Mouse (Mus musculus) midbrain, embryonic 11.5 days (tissue): Measurements from ENCODE around the gene Slc38a10. TPM values are rescaled to one million over a fixed set of nuclear protein-coding genes. Genes with fewer than 3 reads are reported as not detected.
A peak's percentile ranks its signal among the peaks of the same experiment; 100 is the strongest.

ENCODE experiments used
- ATAC-seq: fragments of 200-750 bp; cut with Nextera tagmentation; 2 replicates; pipeline ENCODE4 v1.8.0; 2017; ENCODE audit warnings: moderate TSS enrichment, moderate library complexity; ENCODE audit not compliant: low FRiP score
- DNase-seq: peaks from one replicate; pipeline ENCODE4 v3.0.0; 2015; ENCODE audit warnings: low spot score; ENCODE audit errors: missing footprints
- H3K27ac ChIP-seq: fragments of 300-500 bp; sonication (generic); 2 replicates; pipeline ENCODE4 v1.5.1; 2014; ENCODE audit warnings: low read depth, low read length
- H3K27me3 ChIP-seq: fragments of 300-500 bp; sonication (generic); 2 replicates; pipeline ENCODE4 v1.6.1; 2014; ENCODE audit warnings: mild to moderate bottlenecking, low read length, moderate library complexity, mixed read lengths; ENCODE audit not compliant: control insufficient read depth, insufficient read depth
- H3K36me3 ChIP-seq: fragments of 300-500 bp; sonication (generic); 2 replicates; pipeline ENCODE4 v1.6.1; 2014; ENCODE audit warnings: mild to moderate bottlenecking, low read length, moderate library complexity, mixed read lengths; ENCODE audit not compliant: control insufficient read depth, insufficient read depth
- H3K4me1 ChIP-seq: fragments of 300-500 bp; sonication (generic); 2 replicates; pipeline ENCODE4 v1.6.1; 2014; ENCODE audit warnings: low read length; ENCODE audit not compliant: control insufficient read depth, insufficient read depth
- H3K4me2 ChIP-seq: fragments of 300-500 bp; sonication (generic); 2 replicates; pipeline ENCODE4 v1.6.1; 2014; ENCODE audit warnings: mild to moderate bottlenecking, moderate library complexity
- H3K4me3 ChIP-seq: fragments of 300-500 bp; sonication (generic); 2 replicates; pipeline ENCODE4 v1.5.1; 2014; ENCODE audit warnings: low read depth, low read length
- H3K9ac ChIP-seq: fragments of 300-500 bp; sonication (generic); 2 replicates; pipeline ENCODE4 v1.6.1; 2014; ENCODE audit warnings: low read length
- H3K9me3 ChIP-seq: fragments of 300-500 bp; sonication (generic); 2 replicates; pipeline ENCODE4 v1.6.1; 2016; ENCODE audit warnings: low read length; ENCODE audit not compliant: control insufficient read depth
- WGBS: fragments of 180-500 bp; shearing (Covaris S2); extraction: QIAGEN DNeasy Blood & Tissue Kit; methylation state at CpG from one replicate; pipeline ENCODE4 v1.1.7; 2014; 5-methylcytosine and 5-hydroxymethylcytosine counted together
- polyA plus RNA-seq: library from polyadenylated mRNA; unstranded; fragments of >200 nt; fragmentation: Nextera tagmentation; extraction: Ambion mirVana; gene quantifications from 2 replicates; pipeline ENCODE4 v1.2.1, GENCODE M21; 2014

The Slc38a10 gene
- polyA plus RNA-seq, 1 experiment from 2014 or later = 53.3 TPM

DNA sequence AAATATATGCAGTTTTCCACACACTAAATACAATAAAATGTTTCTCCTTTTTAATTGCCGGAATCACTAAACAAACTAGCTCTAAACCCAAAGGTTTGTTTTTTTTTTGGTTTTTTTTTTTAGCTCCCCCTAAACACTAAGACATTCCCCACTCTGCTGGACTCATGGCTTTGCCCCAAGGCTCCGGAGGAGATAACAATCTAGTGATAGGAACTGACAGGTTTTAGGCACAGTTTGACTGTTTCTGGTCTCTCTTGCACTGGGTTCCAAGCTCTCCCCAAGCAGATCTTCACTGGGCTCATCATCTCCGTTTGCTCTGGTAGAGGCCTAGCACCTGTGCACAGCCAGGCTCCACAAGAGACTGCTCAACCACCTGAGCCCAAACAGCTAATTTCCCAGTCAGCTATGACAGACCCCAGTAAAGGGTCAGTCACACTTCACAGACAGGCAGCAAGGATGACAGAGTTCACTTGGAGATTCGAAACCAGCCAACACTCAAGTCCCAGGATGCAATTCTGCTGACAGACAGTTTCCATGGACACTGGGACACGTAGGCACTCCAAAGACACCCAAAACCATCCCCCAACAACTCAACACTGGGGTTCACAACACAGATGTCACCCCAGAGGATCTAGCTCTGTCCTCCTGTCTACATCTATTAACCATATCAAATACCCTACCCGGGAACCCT is 1.5 kb downstream of the Slc38a10 start:
- Histone ChIP-seq H3K9ac (peak overlapping the region; percentile 80), H3K27ac (no peak overlapping the region), H3K9me3 (no peaks in the 10 kb centered on the region), H3K36me3 (no peaks in the 10 kb centered on the region), H3K4me1 (peaks cover 11% of the 10 kb centered on the region), H3K4me2 (peak overlapping the region; percentile 85), H3K27me3 (no peaks in the 10 kb centered on the region), H3K4me3 (peak overlapping the region; percentile 90)
- DNase-seq = peak; percentile 87
- no peak for ATAC-seq
- WGBS = 54% methylated on average over 6 of the region's 6 CpGs

DNA sequence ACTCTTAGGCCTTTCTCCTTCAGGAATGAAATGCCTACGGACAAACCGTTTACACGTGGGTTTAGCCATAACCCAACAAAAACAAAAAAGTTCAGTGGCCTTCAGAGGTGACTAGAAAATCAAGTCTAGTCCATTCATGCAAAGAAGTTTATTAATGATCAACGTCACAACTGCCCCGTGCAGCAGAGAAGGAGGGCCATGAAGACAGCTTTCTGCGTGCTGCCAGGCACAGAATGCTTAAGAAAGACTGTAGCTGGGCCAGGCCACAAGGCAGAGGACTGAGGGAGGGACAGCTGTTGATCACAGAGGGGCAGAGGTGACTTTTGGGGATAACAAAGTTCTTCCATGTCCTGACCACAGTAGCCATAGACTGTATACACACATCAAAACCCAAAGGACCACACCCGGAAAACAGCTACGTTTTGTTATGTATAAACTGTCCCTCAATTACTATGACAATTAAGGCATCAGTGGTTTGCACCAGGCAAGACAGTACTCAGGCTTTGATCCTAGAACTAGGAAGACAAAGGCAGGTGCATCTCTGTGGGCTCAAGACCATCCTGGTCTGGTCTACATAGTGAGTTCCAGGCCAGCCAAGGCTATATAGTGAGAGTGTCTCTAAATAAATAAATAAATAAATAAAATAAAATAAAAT is 2.8 kb downstream of the Slc38a10 start:
- no peak overlapping the region for H3K4me2 ChIP-seq
- no peaks in the 10 kb centered on the region for H3K27me3 ChIP-seq
- H3K27ac ChIP-seq = no peak overlapping the region
- no peak overlapping the region for H3K9ac ChIP-seq
- no peak for ATAC-seq
- no peaks in the 10 kb centered on the region for H3K36me3 ChIP-seq
- WGBS = 90% methylated on average over 8 of the region's 8 CpGs
- no peak for DNase-seq
- no peak overlapping the region for H3K4me3 ChIP-seq
- H3K4me1 ChIP-seq = peaks cover 11% of the 10 kb centered on the region
- H3K9me3 ChIP-seq = no peaks in the 10 kb centered on the region

DNA sequence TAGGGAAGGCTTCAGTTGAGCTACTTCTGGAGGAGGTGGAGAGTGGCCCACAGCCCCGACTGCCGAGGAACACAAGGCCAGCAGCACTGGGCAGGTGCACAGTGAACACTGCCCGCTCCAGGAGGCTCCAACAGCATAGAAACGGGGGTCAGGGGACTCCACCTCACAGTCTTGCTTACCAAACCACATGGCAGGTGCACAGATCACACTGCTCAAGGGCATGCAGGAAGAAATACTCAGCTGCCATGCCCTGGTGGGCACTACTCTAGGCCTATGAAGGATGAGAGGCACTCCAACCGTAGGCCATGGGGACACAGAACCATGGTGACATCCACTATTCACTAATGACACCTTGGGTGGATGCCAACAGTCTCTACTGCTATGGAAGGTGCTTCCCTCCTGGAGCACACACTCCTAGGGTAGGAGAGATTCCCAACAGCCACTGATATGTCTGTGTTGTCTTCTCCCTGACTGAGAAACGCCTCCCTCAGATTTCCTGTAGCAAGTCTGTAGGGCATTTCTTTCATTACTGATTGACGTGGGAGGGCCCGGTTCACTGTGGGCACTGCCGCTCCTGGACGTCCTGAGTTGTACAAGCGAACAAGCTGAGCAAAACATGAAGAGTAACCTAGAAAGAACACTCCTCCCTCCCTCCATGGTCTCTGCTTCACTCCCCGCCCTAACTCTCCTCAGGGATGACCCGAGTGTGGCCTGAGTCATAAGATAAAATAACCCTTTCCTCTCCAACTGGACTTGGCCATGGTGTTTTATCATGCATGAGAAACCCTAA is 7.2 kb downstream of the Slc38a10 start:
- Histone ChIP-seq H3K4me2 (no peak overlapping the region), H3K9ac (no peak overlapping the region), H3K27me3 (no peaks in the 10 kb centered on the region), H3K4me3 (no peak overlapping the region), H3K36me3 (no peaks in the 10 kb centered on the region), H3K27ac (no peak overlapping the region), H3K9me3 (no peaks in the 10 kb centered on the region), H3K4me1 (no peaks in the 10 kb centered on the region)
- DNase-seq (no peak), ATAC-seq (no peak)
- 85% methylated on average over 13 of the region's 13 CpGs for WGBS

DNA sequence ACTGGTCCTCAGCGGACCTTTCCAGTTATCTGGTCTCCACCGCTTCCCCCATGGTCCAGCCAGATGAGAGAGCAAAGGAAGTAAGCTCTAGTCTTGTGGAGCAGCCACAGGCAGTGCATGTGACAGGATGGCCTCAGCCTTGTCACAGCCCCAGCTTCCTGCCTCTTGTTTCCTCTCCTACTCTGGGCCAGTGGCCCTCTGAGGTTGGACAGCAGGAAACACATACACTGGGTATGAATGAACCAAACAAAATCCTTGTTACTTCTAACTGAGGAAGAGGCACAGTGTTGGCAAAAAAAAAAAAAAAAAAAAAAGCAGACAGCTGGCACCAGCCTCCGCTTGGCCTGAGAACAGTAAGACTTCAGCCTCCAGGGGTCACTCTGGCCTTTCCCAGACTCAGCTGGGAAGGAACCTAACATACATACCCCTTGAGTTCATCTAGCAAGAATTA is 8.5 kb downstream of the Slc38a10 start:
- Histone ChIP-seq H3K27me3 (no peaks in the 10 kb centered on the region), H3K27ac (no peak overlapping the region), H3K9ac (no peak overlapping the region), H3K9me3 (no peaks in the 10 kb centered on the region), H3K4me3 (no peak overlapping the region), H3K36me3 (no peaks in the 10 kb centered on the region), H3K4me2 (no peak overlapping the region), H3K4me1 (no peaks in the 10 kb centered on the region)
- 74% methylated on average over 3 of the region's 3 CpGs for WGBS
- DNase-seq (peak; percentile 79), ATAC-seq (no peak)

DNA sequence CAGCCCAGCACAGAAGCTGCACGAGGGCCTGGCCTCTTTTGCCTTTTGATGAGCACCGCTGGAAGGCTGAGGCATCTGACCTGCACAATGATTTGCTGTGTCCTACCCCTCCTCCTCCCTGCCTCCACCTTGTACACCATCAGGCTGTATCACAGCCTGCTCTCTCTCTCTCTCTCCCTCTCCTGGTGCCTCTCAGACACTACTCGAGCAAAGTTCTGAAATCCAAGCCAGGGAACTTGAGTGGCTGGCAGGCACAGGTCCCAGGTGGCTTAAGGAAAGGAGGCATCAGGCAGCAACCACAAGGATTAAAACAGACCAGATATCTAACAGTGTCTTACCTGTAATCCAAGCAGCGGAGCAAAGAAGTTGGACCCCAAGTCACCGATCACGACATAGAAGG is 10.9 kb downstream of the Slc38a10 start:
- WGBS = 73% methylated on average over 6 of the region's 6 CpGs
- Histone ChIP-seq H3K36me3 (no peaks in the 10 kb centered on the region), H3K27me3 (no peaks in the 10 kb centered on the region), H3K27ac (no peak overlapping the region), H3K9ac (no peak overlapping the region), H3K4me3 (no peak overlapping the region), H3K9me3 (no peaks in the 10 kb centered on the region), H3K4me1 (peaks cover 4% of the 10 kb centered on the region; the same call in 1 of the 2 replicates), H3K4me2 (no peak overlapping the region)
- ATAC-seq (no peak), DNase-seq (no peak)

DNA sequence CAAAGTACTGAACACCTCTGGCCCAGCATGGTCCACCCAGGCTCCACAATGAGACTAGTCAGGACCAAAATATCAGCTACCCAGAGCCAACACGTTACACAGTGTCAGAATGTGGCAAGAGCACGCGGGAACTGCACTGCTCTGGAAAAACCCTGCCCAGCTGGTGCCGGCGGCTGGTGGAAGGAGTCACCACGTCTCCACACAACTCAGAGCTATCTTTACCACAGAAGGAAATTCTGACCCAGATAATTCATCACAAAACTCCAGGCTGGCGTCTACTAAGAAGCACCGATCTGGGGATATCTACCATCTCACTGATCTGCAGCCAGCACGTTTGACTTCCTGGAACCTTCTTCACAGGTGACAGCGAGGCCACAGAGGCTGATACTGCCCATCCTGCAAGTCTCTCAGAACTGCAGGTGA is 11.8 kb downstream of the Slc38a10 start:
- ATAC-seq (no peak), DNase-seq (peak; percentile 51)
- H3K36me3 ChIP-seq = no peaks in the 10 kb centered on the region
- H3K4me2 ChIP-seq = no peak overlapping the region
- no peaks in the 10 kb centered on the region for H3K9me3 ChIP-seq
- 87% methylated on average over 10 of the region's 10 CpGs for WGBS
- no peak overlapping the region for H3K9ac ChIP-seq
- H3K27ac ChIP-seq = no peak overlapping the region
- H3K4me1 ChIP-seq = peaks cover 4% of the 10 kb centered on the region; the same call in 1 of the 2 replicates
- H3K4me3 ChIP-seq = no peak overlapping the region
- H3K27me3 ChIP-seq = no peaks in the 10 kb centered on the region

DNA sequence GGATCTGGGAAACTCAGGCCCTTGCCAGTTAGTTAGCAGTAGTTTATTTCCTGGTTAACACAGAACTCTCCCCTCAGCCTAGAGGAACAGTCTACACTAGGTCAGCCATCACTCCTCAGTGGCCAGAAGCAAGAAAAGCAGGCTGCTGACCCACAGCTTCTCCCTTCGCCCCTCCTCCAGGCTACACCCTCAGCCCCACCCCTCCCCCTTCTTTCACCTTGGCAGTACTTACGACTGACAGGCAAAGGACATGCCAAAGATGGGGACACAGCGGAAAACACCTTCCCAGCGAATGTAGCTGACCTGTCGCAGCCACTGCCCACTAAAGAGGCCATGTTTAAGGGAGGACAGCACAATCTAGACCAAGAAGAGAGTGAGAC is 13.5 kb downstream of the Slc38a10 start:
- ATAC-seq (no peak), DNase-seq (peak; percentile 75)
- Histone ChIP-seq H3K9ac (no peak overlapping the region), H3K27ac (no peak overlapping the region), H3K9me3 (no peaks in the 10 kb centered on the region), H3K4me2 (no peak overlapping the region; the same call in 1 of the 2 replicates), H3K27me3 (no peaks in the 10 kb centered on the region), H3K4me3 (no peak overlapping the region), H3K4me1 (peaks cover 4% of the 10 kb centered on the region; the same call in 1 of the 2 replicates), H3K36me3 (no peaks in the 10 kb centered on the region)
- 49% methylated on average over 5 of the region's 5 CpGs for WGBS

DNA sequence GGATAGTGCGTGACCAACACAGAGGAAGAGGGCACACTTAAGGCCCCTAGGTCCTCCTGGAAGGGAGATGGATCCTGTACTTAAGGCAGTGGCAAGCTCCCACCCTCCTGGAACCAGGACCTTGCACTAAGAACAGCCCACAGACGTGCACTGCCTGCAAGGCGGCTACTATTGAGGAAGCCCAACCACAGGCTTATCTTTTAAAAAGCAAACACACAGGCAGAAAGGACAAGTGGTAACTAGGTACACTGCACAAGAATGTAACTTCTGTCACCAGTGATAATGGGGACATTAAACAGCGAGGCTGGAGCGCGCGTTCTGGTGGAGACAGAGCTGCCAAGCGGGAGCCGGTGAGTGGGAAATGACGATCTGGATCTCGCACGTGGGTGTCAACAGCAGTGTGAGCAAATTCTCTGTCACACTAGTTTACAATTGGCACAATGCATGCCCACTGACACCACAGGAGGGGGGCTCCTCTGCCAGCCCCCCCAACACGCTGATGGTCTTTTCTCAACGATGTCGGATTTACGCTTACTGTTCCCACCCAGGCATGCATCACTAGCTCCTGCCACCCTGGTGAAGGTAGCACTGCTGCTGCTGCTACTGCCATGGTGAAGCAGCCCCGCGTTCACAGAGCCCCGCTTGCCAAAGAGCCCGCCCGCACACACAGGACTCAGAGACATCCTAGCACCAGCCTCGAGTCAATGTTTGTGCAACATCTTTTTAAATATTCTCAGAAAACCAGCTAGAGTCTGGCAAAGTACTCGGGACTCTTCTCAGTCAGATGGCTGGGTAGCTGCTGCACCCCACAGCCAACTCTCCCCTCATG is 14.1 kb downstream of the Slc38a10 start:
- Histone ChIP-seq H3K36me3 (no peaks in the 10 kb centered on the region), H3K9me3 (no peaks in the 10 kb centered on the region), H3K4me3 (no peak overlapping the region), H3K4me2 (no peak overlapping the region), H3K9ac (no peak overlapping the region), H3K27me3 (no peaks in the 10 kb centered on the region), H3K4me1 (peaks cover 4% of the 10 kb centered on the region; the same call in 1 of the 2 replicates), H3K27ac (no peak overlapping the region)
- WGBS = 75% methylated on average over 23 of the region's 23 CpGs
- DNase-seq = no peak
- no peak for ATAC-seq
